Mouse (Mus musculus) forebrain, embryonic 15.5 days (tissue): Measurements from ENCODE around the gene Gm20431. TPM values are rescaled to one million over a fixed set of nuclear protein-coding genes. Genes with fewer than 3 reads are reported as not detected.

Source experiments
- ATAC-seq: fragments of 200-750 bp; cut with Nextera tagmentation; replicated peaks from 2 replicates; pipeline ENCODE4 v1.8.0; 2017; ENCODE audit warnings: mild to moderate bottlenecking, moderate TSS enrichment, moderate library complexity
- H3K27ac ChIP-seq: fragments of 300-500 bp; sonication (generic); replicated peaks from 2 replicates; pipeline ENCODE4 v1.5.1; 2015; ENCODE audit warnings: mild to moderate bottlenecking, inconsistent platforms
- H3K27me3 ChIP-seq: fragments of 300-500 bp; sonication (generic); 2 replicates; pipeline ENCODE4 v1.6.1; 2015; ENCODE audit warnings: inconsistent platforms
- H3K36me3 ChIP-seq: fragments of 300-500 bp; sonication (generic); 2 replicates; pipeline ENCODE4 v1.6.1; 2015; ENCODE audit warnings: mild to moderate bottlenecking, inconsistent platforms
- H3K4me1 ChIP-seq: fragments of 300-500 bp; sonication (generic); 2 replicates; pipeline ENCODE4 v1.6.1; 2015; ENCODE audit warnings: inconsistent platforms
- H3K4me2 ChIP-seq: fragments of 300-500 bp; sonication (generic); replicated peaks from 2 replicates; pipeline ENCODE4 v1.6.1; 2015; ENCODE audit warnings: mild to moderate bottlenecking, inconsistent platforms
- H3K4me3 ChIP-seq: fragments of 300-500 bp; sonication (generic); 2 replicates; pipeline ENCODE4 v1.5.1; 2015; ENCODE audit warnings: mild to moderate bottlenecking, inconsistent platforms
- H3K9ac ChIP-seq: fragments of 300-500 bp; sonication (generic); replicated peaks from 2 replicates; pipeline ENCODE4 v1.6.1; 2015; ENCODE audit warnings: mild to moderate bottlenecking, inconsistent platforms
- H3K9me3 ChIP-seq: fragments of 300-500 bp; sonication (generic); 2 replicates; pipeline ENCODE4 v1.6.1; 2016; ENCODE audit warnings: inconsistent platforms
- WGBS: fragments of 180-500 bp; shearing (Covaris S2); methylation state at CpG from one replicate; pipeline ENCODE4 v1.1.7; 2015; ENCODE audit warnings: mixed read lengths; 5-methylcytosine and 5-hydroxymethylcytosine counted together
- microRNA-seq: library from miRNA; unstranded; fragments of <30 nt; microRNA quantifications from one replicate; pipeline ENCODE4, GENCODE M21; 2016
- polyA plus RNA-seq: library from polyadenylated mRNA; unstranded; fragments of >200 nt; fragmentation: Nextera tagmentation; extraction: Ambion mirVana; gene quantifications from 2 replicates; pipeline ENCODE4 v1.2.1, GENCODE M21; 2015

Gm20431 gene
- polyA plus RNA-seq, 1 experiment from 2014 or later: 12.3 TPM

DNA sequence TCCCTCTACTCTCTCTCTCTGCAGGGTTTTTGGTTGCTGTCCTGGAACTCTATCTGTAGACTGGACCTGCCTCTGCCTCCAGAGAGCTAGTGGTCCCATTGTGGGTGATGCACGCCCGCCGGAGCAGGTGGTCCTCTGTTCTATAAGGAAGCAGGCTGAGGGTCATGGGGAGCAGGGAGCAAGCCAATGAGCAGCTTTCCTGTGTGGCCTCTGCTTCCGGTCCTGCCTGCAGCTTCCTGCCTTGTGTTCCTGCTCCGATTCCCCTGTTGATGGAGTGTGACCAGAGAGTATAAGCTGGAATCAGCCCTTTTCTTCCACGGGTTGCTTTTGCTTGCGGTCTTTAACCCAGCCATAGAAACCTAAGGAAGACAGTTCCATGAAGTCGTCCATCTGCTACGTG is 93.2 kb downstream of the Gm20431 start:
- no peak overlapping the region for H3K9ac ChIP-seq
- no peaks in the 10 kb centered on the region for H3K27me3 ChIP-seq
- no peak overlapping the region for H3K27ac ChIP-seq
- H3K4me1 ChIP-seq: peaks cover 5% of the 10 kb centered on the region; the same call in 1 of the 2 replicates
- no peak for ATAC-seq
- no peak overlapping the region for H3K4me3 ChIP-seq
- H3K36me3 ChIP-seq: no peaks in the 10 kb centered on the region
- WGBS: 87% methylated on average over 9 of the region's 9 CpGs
- H3K9me3 ChIP-seq: no peaks in the 10 kb centered on the region
- H3K4me2 ChIP-seq: no peak overlapping the region

DNA sequence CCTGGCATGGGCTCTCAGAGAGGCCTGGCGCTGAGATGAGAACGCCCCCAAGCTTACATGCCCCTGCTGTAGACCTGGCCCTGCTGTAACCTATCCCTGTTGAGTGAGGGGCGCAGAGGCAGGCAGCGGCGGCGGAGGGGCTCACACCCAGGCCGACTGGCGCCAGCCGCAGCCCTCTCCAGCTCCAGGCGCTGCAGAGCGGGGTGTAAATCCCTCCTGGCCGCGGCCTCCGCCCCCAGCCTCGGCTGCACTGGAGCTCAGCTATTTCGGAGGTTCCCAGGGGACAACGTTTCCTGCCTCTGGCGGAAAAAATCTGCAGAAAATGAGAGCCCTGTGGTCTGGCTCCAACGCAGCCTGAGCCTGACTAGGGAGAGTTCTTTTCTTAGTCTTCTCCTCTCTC is 95.6 kb downstream of the Gm20431 start:
- H3K27ac ChIP-seq: no peak overlapping the region
- H3K36me3 ChIP-seq: no peaks in the 10 kb centered on the region
- H3K9ac ChIP-seq: no peak overlapping the region
- no peaks in the 10 kb centered on the region for H3K27me3 ChIP-seq
- no peak overlapping the region for H3K4me2 ChIP-seq
- WGBS: 30% methylated on average over 19 of the region's 19 CpGs
- H3K9me3 ChIP-seq: no peaks in the 10 kb centered on the region
- H3K4me3 ChIP-seq: no peak overlapping the region
- no peak for ATAC-seq
- peaks cover 11% of the 10 kb centered on the region; the same call in 1 of the 2 replicates for H3K4me1 ChIP-seq

DNA sequence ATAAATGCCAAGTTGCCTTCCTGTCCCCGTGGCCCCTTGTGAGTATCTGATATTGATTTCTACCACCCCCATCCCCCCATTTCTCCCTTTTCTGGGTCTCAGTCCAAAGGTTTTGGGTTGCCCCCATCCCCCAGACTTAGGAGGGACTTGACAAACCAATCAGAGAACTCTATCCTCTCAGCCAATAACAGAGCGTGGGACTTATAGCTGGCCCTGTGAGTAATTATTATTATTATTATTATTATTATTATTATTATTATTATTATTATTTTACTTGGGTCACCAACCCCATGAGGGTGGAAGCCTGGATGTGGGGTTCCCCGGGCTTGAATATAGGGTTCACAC is 96.0 kb downstream of the Gm20431 start:
- Histone ChIP-seq H3K27me3 (no peaks in the 10 kb centered on the region), H3K4me2 (no peak overlapping the region), H3K4me3 (no peak overlapping the region), H3K9me3 (no peaks in the 10 kb centered on the region), H3K27ac (no peak overlapping the region), H3K36me3 (no peaks in the 10 kb centered on the region), H3K9ac (no peak overlapping the region), H3K4me1 (peaks cover 11% of the 10 kb centered on the region; the same call in 1 of the 2 replicates)
- no peak for ATAC-seq
- WGBS: 75% methylated on average over 3 of the region's 3 CpGs

DNA sequence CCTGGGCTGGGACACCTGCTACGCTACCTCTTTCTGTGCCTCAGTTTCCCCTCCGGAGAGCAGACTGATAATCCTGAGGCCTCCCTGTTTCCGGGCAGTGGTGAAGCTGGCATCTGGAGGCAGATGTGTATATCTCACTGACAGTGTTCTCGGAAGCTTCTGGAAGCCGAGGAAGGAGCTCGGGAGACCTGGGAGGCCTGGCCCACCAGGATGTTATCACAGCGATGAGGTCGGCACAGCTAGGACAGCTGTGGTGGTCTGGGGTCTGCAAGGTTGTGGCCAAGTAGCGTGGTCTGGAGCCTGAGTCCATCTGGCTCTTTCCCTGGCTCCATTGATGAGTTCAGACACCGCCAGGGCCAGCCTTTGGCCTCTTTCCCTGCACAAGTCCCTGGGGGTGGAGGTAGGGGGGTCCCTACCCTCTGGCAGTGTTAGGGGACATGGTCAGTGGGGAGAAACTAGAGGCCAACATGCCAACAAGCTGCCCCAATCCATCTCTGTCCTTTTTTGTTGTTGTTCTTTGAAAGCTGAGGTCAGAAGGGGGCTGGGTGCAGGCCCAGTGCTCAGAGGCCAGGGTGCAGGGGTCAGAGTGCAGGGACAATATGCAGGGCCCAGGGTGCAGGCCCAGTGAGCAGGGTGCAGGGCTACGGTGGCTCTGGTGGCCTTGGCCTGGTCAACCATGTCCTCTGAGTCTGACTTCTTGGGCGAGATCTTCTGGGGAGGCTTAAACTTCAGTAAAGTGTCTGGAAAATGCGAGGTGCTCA is 96.6 kb downstream of the Gm20431 start:
- H3K4me3 ChIP-seq: no peak overlapping the region
- H3K4me1 ChIP-seq: peaks cover 12% of the 10 kb centered on the region; the same call in 1 of the 2 replicates
- no peak overlapping the region for H3K4me2 ChIP-seq
- WGBS: 88% methylated on average over 13 of the region's 13 CpGs
- no peaks in the 10 kb centered on the region for H3K36me3 ChIP-seq
- no peaks in the 10 kb centered on the region for H3K9me3 ChIP-seq
- no peak overlapping the region for H3K9ac ChIP-seq
- H3K27ac ChIP-seq: no peak overlapping the region
- ATAC-seq: no peak
- peaks cover 5% of the 10 kb centered on the region; the same call in 1 of the 2 replicates for H3K27me3 ChIP-seq

DNA sequence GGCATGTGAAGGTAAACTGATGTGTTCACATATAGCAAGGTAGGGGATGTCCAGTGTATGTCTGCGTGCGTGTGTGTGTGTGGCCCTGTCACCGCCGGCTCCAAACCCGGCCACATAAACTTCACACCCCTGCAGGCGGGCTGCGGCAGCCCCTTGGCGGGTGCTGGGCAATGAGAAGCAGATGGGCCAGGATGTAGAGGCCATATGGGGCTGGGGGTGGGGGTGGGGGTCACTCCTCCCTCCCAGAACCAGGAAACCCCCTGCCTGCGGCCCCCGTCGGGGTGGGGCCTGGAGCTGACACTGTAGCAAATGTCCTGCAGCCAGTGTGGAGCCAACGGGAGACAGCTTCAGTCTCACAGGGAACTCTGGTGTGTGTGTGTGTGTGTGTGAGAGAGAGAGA is 97.6 kb downstream of the Gm20431 start:
- Histone ChIP-seq H3K9me3 (no peaks in the 10 kb centered on the region), H3K4me2 (no peak overlapping the region), H3K27ac (no peak overlapping the region), H3K27me3 (peaks cover 9% of the 10 kb centered on the region; the same call in 1 of the 2 replicates), H3K4me3 (no peak overlapping the region), H3K36me3 (no peaks in the 10 kb centered on the region), H3K9ac (no peak overlapping the region), H3K4me1 (peaks cover 17% of the 10 kb centered on the region; the same call in 1 of the 2 replicates)
- 50% methylated on average over 12 of the region's 12 CpGs for WGBS
- ATAC-seq: 0 out of 2 replicates have a peak, but pooled peaks have one; percentile 36

DNA sequence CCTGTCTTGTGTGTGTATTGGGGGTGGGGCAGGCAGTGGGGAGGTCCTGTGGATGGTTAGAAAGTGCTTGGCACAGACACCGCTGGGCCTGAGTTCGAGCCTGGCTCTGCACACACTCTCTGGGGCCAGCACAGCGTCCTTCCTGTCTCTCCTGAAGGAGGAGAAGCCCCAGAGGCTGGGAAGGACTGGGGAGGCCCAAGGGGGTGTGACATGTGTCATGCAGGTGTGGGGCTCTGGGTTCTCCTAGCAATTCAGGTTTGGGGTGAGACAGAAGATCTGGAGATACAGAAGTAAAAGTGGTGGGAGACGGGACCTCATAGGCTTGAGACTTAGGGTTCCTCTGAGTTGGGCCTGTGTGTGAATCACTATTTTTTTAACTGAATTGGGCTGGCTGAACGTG is 98.3 kb downstream of the Gm20431 start:
- no peak for ATAC-seq

DNA sequence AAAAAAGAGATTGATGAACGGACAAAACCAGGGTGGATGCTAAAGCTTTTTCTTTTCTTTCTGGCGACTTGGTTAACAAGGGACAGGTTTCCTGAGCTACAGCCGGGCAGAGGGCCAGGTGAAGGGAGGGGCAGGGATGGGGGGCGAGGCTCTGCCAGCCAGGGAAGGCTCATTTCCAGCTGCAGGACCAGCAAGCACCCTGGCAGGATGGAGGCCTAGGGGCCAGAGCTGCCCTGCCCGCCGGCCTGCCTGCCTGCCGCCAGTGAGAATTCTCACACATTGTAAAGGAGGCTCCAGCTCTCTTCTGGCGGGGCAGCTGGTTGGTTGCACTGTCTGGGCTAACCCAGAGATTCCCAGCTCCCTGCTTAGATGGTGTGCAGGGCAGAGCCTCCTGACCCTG is 99.2 kb downstream of the Gm20431 start:
- Histone ChIP-seq H3K9me3 (no peaks in the 10 kb centered on the region), H3K4me2 (no peak overlapping the region), H3K36me3 (no peaks in the 10 kb centered on the region), H3K4me1 (peaks cover 19% of the 10 kb centered on the region; the same call in 1 of the 2 replicates), H3K4me3 (no peak overlapping the region), H3K9ac (no peak overlapping the region), H3K27ac (no peak overlapping the region), H3K27me3 (peaks cover 9% of the 10 kb centered on the region; the same call in 1 of the 2 replicates)
- 15% methylated on average over 7 of the region's 8 CpGs for WGBS
- ATAC-seq: 0 out of 2 replicates have a peak, but pooled peaks have one; percentile 27

More for the DNA sequence above, 98.3 kb downstream of the Gm20431 start:
- no peak overlapping the region for H3K27ac ChIP-seq
- peaks cover 9% of the 10 kb centered on the region; the same call in 1 of the 2 replicates for H3K27me3 ChIP-seq
- 75% methylated on average over 5 of the region's 5 CpGs for WGBS
- H3K9ac ChIP-seq: no peak overlapping the region
- H3K4me3 ChIP-seq: no peak overlapping the region
- no peaks in the 10 kb centered on the region for H3K9me3 ChIP-seq
- H3K4me2 ChIP-seq: no peak overlapping the region
- peaks cover 19% of the 10 kb centered on the region; the same call in 1 of the 2 replicates for H3K4me1 ChIP-seq
- H3K36me3 ChIP-seq: no peaks in the 10 kb centered on the region

DNA sequence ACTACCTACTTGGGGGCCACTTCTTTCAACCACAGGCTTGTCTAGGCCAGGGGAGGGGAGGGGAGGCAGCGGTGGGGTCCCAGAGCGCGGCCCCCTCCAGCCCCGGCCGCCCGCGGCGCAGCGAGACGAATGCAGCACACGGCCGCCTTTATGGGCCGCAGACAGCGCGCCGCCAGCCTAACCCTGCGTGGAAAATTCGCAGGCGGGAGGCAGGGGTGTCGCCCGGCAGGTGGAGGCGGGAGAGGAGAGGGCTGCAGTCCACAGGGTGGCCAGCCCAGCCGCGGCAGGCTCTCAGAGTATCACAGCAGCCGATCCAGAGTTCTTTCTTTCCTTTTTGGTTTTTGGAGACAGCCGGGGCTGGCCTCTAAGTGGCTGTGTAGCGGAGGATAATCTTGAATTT is 101.9 kb downstream of the Gm20431 start:
- no peak for ATAC-seq
- Histone ChIP-seq H3K4me2 (peak overlapping the region; percentile 41), H3K27me3 (peaks cover 9% of the 10 kb centered on the region; the same call in 1 of the 2 replicates), H3K36me3 (no peaks in the 10 kb centered on the region), H3K9me3 (no peaks in the 10 kb centered on the region), H3K27ac (no peak overlapping the region), H3K4me1 (peaks cover 19% of the 10 kb centered on the region; the same call in 1 of the 2 replicates), H3K4me3 (peak overlapping the region; percentile 21; the same call in 1 of the 2 replicates), H3K9ac (0 out of 2 replicates have a peak overlapping the region, but pooled peaks have one; percentile 26)
- WGBS: 22% methylated on average over 27 of the region's 27 CpGs

Small RNA genes within 50 kb of the gene (microRNA-seq; reads per million reads assigned to microRNA genes)
- not detected for gene Gm22355

Other genes with a start within 250 kb of the Gm20431 start
- 20.4 and 23.1 TPM in 2 replicates for gene Slc9a8, start 239.8 kb downstream of the Gm20431 start, polyA plus RNA-seq
- 132 TPM in 2 replicates for gene Rnf114, start 168.9 kb downstream of the Gm20431 start, polyA plus RNA-seq
- gene Spata2, start 168.6 kb downstream of the Gm20431 start, polyA plus RNA-seq: 32.1 and 32.6 TPM in 2 replicates
- 2.1 and 2.7 TPM in 2 replicates for gene Snai1, start 123.3 kb downstream of the Gm20431 start, polyA plus RNA-seq
- gene Ube2v1, start 29.4 kb downstream of the Gm20431 start, polyA plus RNA-seq: 267 and 269 TPM in 2 replicates
- 1.6 and 1.8 TPM in 2 replicates for gene Cebpb, start 27.4 kb upstream of the Gm20431 start, polyA plus RNA-seq
- gene Tmem189, start 28.3 kb upstream of the Gm20431 start, polyA plus RNA-seq: 30.1 and 31.5 TPM in 2 replicates